Mouse (Mus musculus) intestine, embryonic 16.5 days (tissue): ENCODE measurements at regions not wholly inside any gene's neighbourhood (a gene's known extent, or its start where the extent isn't known, plus 50 kb on each side); places are given as distances from the start of the nearest gene placed in this dataset.

Source experiments
- ATAC-seq: fragments of 200-750 bp; cut with Nextera tagmentation; 2 replicates; pipeline ENCODE4 v1.8.0; 2017; ENCODE audit warnings: moderate TSS enrichment, moderate library complexity
- H3K27ac ChIP-seq: fragments of 300-500 bp; sonication (generic); 2 replicates; pipeline ENCODE4 v1.5.1; 2014; ENCODE audit warnings: mild to moderate bottlenecking, low read length
- H3K27me3 ChIP-seq: fragments of 300-500 bp; sonication (generic); replicated peaks from 2 replicates; pipeline ENCODE4 v1.6.1; 2014; ENCODE audit warnings: low read length, control low read depth, mixed read lengths; ENCODE audit not compliant: control insufficient read depth, insufficient read depth
- H3K36me3 ChIP-seq: fragments of 300-500 bp; sonication (generic); 2 replicates; pipeline ENCODE4 v1.6.1; 2014; ENCODE audit warnings: low read length, control low read depth; ENCODE audit not compliant: control insufficient read depth, insufficient read depth
- H3K4me1 ChIP-seq: fragments of 300-500 bp; sonication (generic); 2 replicates; pipeline ENCODE4 v1.6.1; 2014; ENCODE audit warnings: low read length, control low read depth, mixed read lengths; ENCODE audit not compliant: control insufficient read depth, insufficient read depth
- H3K4me2 ChIP-seq: fragments of 300-500 bp; sonication (generic); 2 replicates; pipeline ENCODE4 v1.6.1; 2014; ENCODE audit warnings: low read depth, low read length, control low read depth
- H3K4me3 ChIP-seq: fragments of 300-500 bp; sonication (generic); 2 replicates; pipeline ENCODE4 v1.5.1; 2014; ENCODE audit warnings: mild to moderate bottlenecking, low read length
- H3K9ac ChIP-seq: fragments of 300-500 bp; sonication (generic); 2 replicates; pipeline ENCODE4 v1.6.1; 2014; ENCODE audit warnings: low read depth, low read length
- H3K9me3 ChIP-seq: fragments of 300-500 bp; sonication (generic); 2 replicates; pipeline ENCODE4 v1.6.1; 2016; ENCODE audit warnings: low read length, control low read depth; ENCODE audit not compliant: control insufficient read depth
- WGBS: fragments of 180-500 bp; shearing (Covaris S2); extraction: QIAGEN DNeasy Blood & Tissue Kit; methylation state at CpG from one replicate; pipeline ENCODE4 v1.1.7; 2014; 5-methylcytosine and 5-hydroxymethylcytosine counted together

GRCm38 (mm10) chr7:69865801-69866200, 500.7 kb downstream of the Nr2f2 start:
- no peak overlapping the region for H3K9ac ChIP-seq
- no peak for ATAC-seq
- H3K4me2 ChIP-seq, result no peak overlapping the region
- no peaks in the 10 kb centered on the region for H3K36me3 ChIP-seq
- H3K9me3 ChIP-seq, result no peaks in the 10 kb centered on the region
- H3K4me3 ChIP-seq, result no peak overlapping the region
- no peaks in the 10 kb centered on the region for H3K27me3 ChIP-seq
- no peaks in the 10 kb centered on the region for H3K4me1 ChIP-seq
- 75% methylated on average over 3 of the region's 3 CpGs for WGBS
- H3K27ac ChIP-seq, result no peak overlapping the region

DNA sequence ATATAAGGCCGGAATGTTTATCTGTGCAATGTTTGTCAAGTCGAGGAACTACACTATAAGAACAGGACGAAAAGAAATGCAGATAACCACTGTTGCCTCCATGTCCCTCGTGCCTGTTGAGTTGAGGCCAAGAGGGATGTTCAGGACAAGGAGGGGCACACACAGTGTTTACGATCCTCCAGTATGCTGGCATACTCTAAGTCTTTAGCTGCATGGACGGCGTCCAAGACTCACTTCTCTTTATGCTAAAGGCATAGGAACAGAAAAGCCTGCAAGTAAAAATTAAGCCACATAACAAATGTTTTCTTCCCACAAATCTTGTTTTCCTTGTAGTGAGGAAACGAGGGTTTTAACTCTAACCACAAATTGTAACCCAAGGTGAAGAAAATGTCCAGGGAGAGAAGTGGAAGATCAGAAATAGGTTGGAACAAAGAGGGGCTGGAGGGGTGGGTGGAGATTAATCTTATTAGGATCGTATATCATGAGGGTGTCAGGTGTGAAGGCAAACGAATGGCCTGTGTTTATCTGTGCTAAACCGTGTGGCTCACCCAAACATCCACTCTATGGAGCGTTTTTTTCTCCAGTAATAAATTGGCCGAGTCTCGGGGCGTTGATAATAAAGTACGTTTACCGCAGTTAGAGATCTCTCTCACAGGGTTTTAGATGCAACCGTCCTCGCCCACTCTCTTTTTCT, 521.8 kb downstream of the Nr2f2 start:
- Histone ChIP-seq H3K36me3 (no peaks in the 10 kb centered on the region), H3K4me3 (no peak overlapping the region), H3K27ac (no peak overlapping the region), H3K4me1 (no peaks in the 10 kb centered on the region), H3K27me3 (no peaks in the 10 kb centered on the region), H3K9me3 (no peaks in the 10 kb centered on the region), H3K9ac (no peak overlapping the region), H3K4me2 (no peak overlapping the region)
- ATAC-seq, result no peak
- 42% methylated on average over 19 of the region's 19 CpGs for WGBS

DNA sequence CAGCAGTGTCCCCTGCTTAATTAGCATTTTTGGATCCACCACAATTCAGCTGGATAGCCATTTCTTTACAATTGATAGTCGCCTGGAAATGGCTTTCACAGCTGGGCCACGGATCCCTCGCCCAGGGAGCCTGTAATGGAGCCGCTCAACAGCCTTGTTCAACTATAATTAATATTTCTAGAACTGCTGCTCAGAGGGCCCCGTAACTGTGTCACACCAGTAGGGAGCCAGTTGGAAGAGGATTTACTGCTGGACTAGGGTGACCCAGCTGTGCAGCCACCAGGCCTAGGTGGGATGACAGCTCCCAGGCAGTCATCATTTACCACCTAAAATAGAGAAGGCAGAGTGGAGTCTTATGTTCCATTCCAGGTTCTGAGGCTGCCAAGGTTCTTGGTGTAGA, 529.2 kb downstream of the Nr2f2 start:
- Histone ChIP-seq H3K9me3 (no peaks in the 10 kb centered on the region), H3K36me3 (no peaks in the 10 kb centered on the region), H3K27me3 (no peaks in the 10 kb centered on the region), H3K4me1 (no peaks in the 10 kb centered on the region), H3K4me3 (no peak overlapping the region), H3K9ac (no peak overlapping the region), H3K27ac (no peak overlapping the region), H3K4me2 (no peak overlapping the region)
- 81% methylated on average over 5 of the region's 5 CpGs for WGBS
- ATAC-seq, result no peak

DNA sequence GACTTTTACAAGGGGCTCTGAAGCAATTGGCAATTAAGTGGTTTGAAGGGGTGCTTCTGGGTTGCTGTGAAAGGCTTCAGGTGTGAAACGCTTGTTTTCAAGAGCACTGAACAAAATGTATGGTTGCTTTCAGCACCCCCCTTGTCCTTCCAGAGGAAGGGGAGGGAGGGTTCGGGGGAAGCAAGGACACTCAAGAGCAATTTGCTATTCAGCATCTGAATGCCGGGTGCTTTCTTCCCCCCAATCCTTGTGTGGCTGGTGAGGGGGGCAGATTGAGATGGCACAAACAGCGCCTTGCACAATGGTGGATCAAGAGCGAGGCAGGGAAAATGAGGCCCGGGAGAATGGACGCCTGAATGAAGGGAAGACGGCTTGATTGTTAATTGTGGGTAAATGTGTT, 539.3 kb downstream of the Nr2f2 start:
- ATAC-seq, result no peak
- WGBS, result 74% methylated on average over 8 of the region's 8 CpGs

GRCm38 (mm10) chr7:69820570-69820969, 546.0 kb downstream of the Nr2f2 start:
- H3K4me2 ChIP-seq, result no peak overlapping the region
- no peaks in the 10 kb centered on the region for H3K27me3 ChIP-seq
- no peaks in the 10 kb centered on the region for H3K9me3 ChIP-seq
- H3K36me3 ChIP-seq, result no peaks in the 10 kb centered on the region
- no peak overlapping the region for H3K27ac ChIP-seq
- H3K9ac ChIP-seq, result no peak overlapping the region
- H3K4me1 ChIP-seq, result no peaks in the 10 kb centered on the region
- ATAC-seq, result no peak
- no peak overlapping the region for H3K4me3 ChIP-seq
- 55% methylated on average over 2 of the region's 2 CpGs for WGBS

More for the DNA sequence above, 539.3 kb downstream of the Nr2f2 start:
- H3K4me1 ChIP-seq, result no peaks in the 10 kb centered on the region
- H3K36me3 ChIP-seq, result no peaks in the 10 kb centered on the region
- H3K9me3 ChIP-seq, result no peaks in the 10 kb centered on the region
- no peak overlapping the region for H3K4me2 ChIP-seq
- H3K9ac ChIP-seq, result no peak overlapping the region
- H3K4me3 ChIP-seq, result no peak overlapping the region
- no peak overlapping the region for H3K27ac ChIP-seq
- no peaks in the 10 kb centered on the region for H3K27me3 ChIP-seq

DNA sequence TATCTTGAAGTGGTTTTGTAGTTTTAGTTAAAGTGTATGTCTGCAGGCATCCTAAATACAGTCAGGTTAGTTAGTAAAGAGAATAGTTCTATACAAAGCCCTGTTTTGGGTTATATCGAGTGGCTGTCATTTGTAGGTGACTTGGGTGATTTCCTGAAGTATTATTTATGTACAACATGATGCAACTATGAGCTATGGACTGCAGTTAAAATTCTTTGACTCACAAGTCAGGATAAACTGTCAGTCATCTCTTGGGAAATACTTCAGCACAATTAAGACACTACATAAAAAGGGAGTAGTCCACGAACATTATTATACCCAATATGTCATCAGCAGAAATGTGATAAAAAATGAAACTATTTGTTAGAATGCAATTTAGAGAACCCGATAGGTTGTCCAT, 554.2 kb downstream of the Nr2f2 start:
- no peaks in the 10 kb centered on the region for H3K27me3 ChIP-seq
- H3K4me2 ChIP-seq, result no peak overlapping the region
- 80% methylated on average over 3 of the region's 3 CpGs for whole genome bisulfite sequencing
- H3K4me1 ChIP-seq, result 0 out of 2 replicates have a peak, but pooled peaks cover under 1% of the 10 kb centered on the region
- H3K9me3 ChIP-seq, result no peaks in the 10 kb centered on the region
- H3K36me3 ChIP-seq, result no peaks in the 10 kb centered on the region
- H3K27ac ChIP-seq, result no peak overlapping the region
- H3K4me3 ChIP-seq, result no peak overlapping the region
- no peak overlapping the region for H3K9ac ChIP-seq
- ATAC-seq, result no peak

GRCm38 (mm10) chr7:69810873-69811272, 555.7 kb downstream of the Nr2f2 start:
- H3K27ac ChIP-seq, result no peak overlapping the region
- no peak overlapping the region for H3K4me2 ChIP-seq
- no peak overlapping the region for H3K4me3 ChIP-seq
- H3K36me3 ChIP-seq, result no peaks in the 10 kb centered on the region
- H3K4me1 ChIP-seq, result 0 out of 2 replicates have a peak, but pooled peaks cover 3% of the 10 kb centered on the region
- no peaks in the 10 kb centered on the region for H3K27me3 ChIP-seq
- WGBS, result 12% methylated on average over 5 of the region's 5 CpGs
- H3K9me3 ChIP-seq, result no peaks in the 10 kb centered on the region
- H3K9ac ChIP-seq, result no peak overlapping the region
- ATAC-seq, result no peak

- H3K27me3 ChIP-seq, result no peaks in the 10 kb centered on the region
- no peaks in the 10 kb centered on the region for H3K36me3 ChIP-seq
- no peak overlapping the region for H3K27ac ChIP-seq
- H3K4me3 ChIP-seq, result no peak overlapping the region
- H3K4me1 ChIP-seq, result 0 out of 2 replicates have a peak, but pooled peaks cover 3% of the 10 kb centered on the region
- no peaks in the 10 kb centered on the region for H3K9me3 ChIP-seq
- H3K9ac ChIP-seq, result no peak overlapping the region
- no peak overlapping the region for H3K4me2 ChIP-seq
- 55% methylated on average over 8 of the region's 8 CpGs for WGBS
- no peak for ATAC-seq
Observed at GRCm38 (mm10) chr7:69807220-69807619, 559.3 kb downstream of the Nr2f2 start.

DNA sequence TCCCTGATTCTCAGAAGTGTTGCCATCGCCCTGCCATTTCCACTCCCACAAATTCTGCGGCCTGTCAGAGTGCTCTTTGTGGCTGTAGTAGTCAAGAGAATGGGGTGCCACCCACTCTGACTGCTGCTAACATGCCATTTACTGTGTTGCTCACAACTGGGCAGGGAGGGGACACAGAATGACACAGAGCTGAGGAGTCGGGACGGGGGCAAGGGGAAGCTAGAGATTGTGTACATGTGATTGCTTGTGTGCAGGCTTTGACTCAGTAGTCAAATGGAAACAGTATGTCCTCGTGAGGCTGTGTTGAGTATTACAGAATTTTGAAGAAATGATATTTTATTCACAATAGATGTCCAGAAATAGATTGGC, 595.6 kb downstream of the Nr2f2 start:
- H3K9ac ChIP-seq, result no peak overlapping the region
- no peaks in the 10 kb centered on the region for H3K27me3 ChIP-seq
- H3K4me3 ChIP-seq, result no peak overlapping the region
- H3K27ac ChIP-seq, result no peak overlapping the region
- no peaks in the 10 kb centered on the region for H3K36me3 ChIP-seq
- ATAC-seq, result no peak
- no peaks in the 10 kb centered on the region for H3K9me3 ChIP-seq
- WGBS, result 84% methylated on average over 5 of the region's 5 CpGs
- no peak overlapping the region for H3K4me2 ChIP-seq
- no peaks in the 10 kb centered on the region for H3K4me1 ChIP-seq
